Mouse (Mus musculus) C2C12 (cell line): Measurements from ENCODE around the gene Ccdc36. TPM values are rescaled to one million over a fixed set of nuclear protein-coding genes. Genes with fewer than 3 reads are reported as not detected.

Source experiments
- H3K27me3 ChIP-seq: one replicate; pipeline ENCODE4 v1.6.1; 2011; ENCODE audit not compliant: control insufficient read depth, insufficient read depth, insufficient read length
- H3K36me3 ChIP-seq: one replicate; pipeline ENCODE4 v1.6.1; 2011; ENCODE audit not compliant: control insufficient read depth, insufficient read depth
- H3K4me3 ChIP-seq: one replicate; pipeline ENCODE4 v1.5.1; 2011; ENCODE audit warnings: mild to moderate bottlenecking, control low read depth; ENCODE audit not compliant: poor library complexity, insufficient read depth, severe bottlenecking
- H3K79me2 ChIP-seq: one replicate; pipeline ENCODE4 v1.6.1; 2011; ENCODE audit not compliant: control insufficient read depth, insufficient read depth
- H3K79me3 ChIP-seq: one replicate; pipeline ENCODE4 v1.6.1; 2011; ENCODE audit warnings: low read depth, control low read depth
- H3ac ChIP-seq: one replicate; pipeline ENCODE3; 2011; ENCODE audit warnings: low read depth; ENCODE audit not compliant: control insufficient read depth, insufficient read length
- CEBPB ChIP-seq: IDR thresholded peaks from one replicate; pipeline ENCODE4 v1.6.1; 2011; ENCODE audit warnings: low read depth, mild to moderate bottlenecking, control low read depth, moderate library complexity
- CTCF ChIP-seq: IDR thresholded peaks from one replicate; pipeline ENCODE4 v1.5.1; 2011; ENCODE audit not compliant: control insufficient read depth, insufficient read depth, insufficient read length
- FOSL1 ChIP-seq: IDR thresholded peaks from one replicate; pipeline ENCODE4 v1.8.0; 2011; ENCODE audit warnings: mild to moderate bottlenecking, low read length; ENCODE audit not compliant: poor library complexity, insufficient read depth, severe bottlenecking
- MAX ChIP-seq: IDR thresholded peaks from one replicate; pipeline ENCODE4 v1.6.1; 2011; ENCODE audit warnings: mild to moderate bottlenecking, control low read depth
- MYOD1 ChIP-seq: IDR thresholded peaks from one replicate; pipeline ENCODE4 v1.6.1; 2011; ENCODE audit warnings: low read depth; ENCODE audit not compliant: control insufficient read depth, insufficient read length
- MYOG ChIP-seq: IDR thresholded peaks from one replicate; pipeline ENCODE4 v1.6.1; 2011; ENCODE audit not compliant: control insufficient read depth, insufficient read length; ENCODE audit errors: extremely low read depth
- USF1 ChIP-seq: IDR thresholded peaks from one replicate; pipeline ENCODE4 v1.6.1; 2011; ENCODE audit warnings: low read depth, mild to moderate bottlenecking, control low read depth, moderate library complexity
- long read RNA-seq, 2 experiments: library from polyadenylated mRNA; unstranded; transcript quantifications; one replicate each; pipeline ENCODE4 v2.0.0; 2019 to 2020
- polyA plus RNA-seq: library from polyadenylated mRNA; unstranded; fragments of >200 nt; fragmentation: generic; extraction: Trizol; gene quantifications from one replicate; pipeline ENCODE4 v1.2.1, GENCODE M21; 2012; ENCODE audit warnings: missing spikeins

Ccdc36 gene
- polyA plus RNA-seq = not detected
- long read RNA-seq, experiment 1 = 0 reads
- long read RNA-seq, experiment 2 = 0 reads

- no peak within 1 kb of the TSS for H3K4me3 ChIP-seq
- no peaks in the 10 kb centered on the region for H3K36me3 ChIP-seq
- peaks cover 3% of the 10 kb centered on the region for H3K27me3 ChIP-seq
- H3K79me3 ChIP-seq = no peaks in the 10 kb centered on the region
- TF ChIP-seq FOSL1 (no peak), CEBPB (no peak), MAX (no peak), USF1 (no peak), MYOG (no peak), MYOD1 (no peak), CTCF (no peak)
- H3K79me2 ChIP-seq = no peaks in the 10 kb centered on the region
- H3ac ChIP-seq = no peak within 1 kb of the TSS
Measured at GRCm38 (mm10) chr9:108428384-108428783, at the start of gene Ccdc36. Gene Ccdc36 (minus strand): TSS chr9:108428484.

- Histone ChIP-seq H3K27me3 (no peaks in the 10 kb centered on the region), H3K79me3 (no peaks in the 10 kb centered on the region), H3K36me3 (no peaks in the 10 kb centered on the region), H3ac (no peak overlapping the region), H3K4me3 (no peak overlapping the region), H3K79me2 (no peaks in the 10 kb centered on the region)
- no peak for TF ChIP-seq MYOD1
- no peak for TF ChIP-seq CEBPB
- TF ChIP-seq MYOG = no peak
- TF ChIP-seq MAX = no peak
- TF ChIP-seq FOSL1 = no peak
- no peak for TF ChIP-seq CTCF
- TF ChIP-seq USF1 = no peak
Measured at GRCm38 (mm10) chr9:108474528-108474927, 46.2 kb upstream of the Ccdc36 start.

- no peaks in the 10 kb centered on the region for H3K79me2 ChIP-seq
- H3K27me3 ChIP-seq = no peaks in the 10 kb centered on the region
- no peaks in the 10 kb centered on the region for H3K79me3 ChIP-seq
- H3K36me3 ChIP-seq = peaks cover 7% of the 10 kb centered on the region
- no peak overlapping the region for H3ac ChIP-seq
- TF ChIP-seq CEBPB (no peak), FOSL1 (no peak), CTCF (no peak), USF1 (no peak), MYOG (no peak), MAX (no peak), MYOD1 (no peak)
- no peak overlapping the region for H3K4me3 ChIP-seq
Measured at GRCm38 (mm10) chr9:108469845-108470244, 41.6 kb upstream of the Ccdc36 start.

- Histone ChIP-seq H3K36me3 (peaks cover 11% of the 10 kb centered on the region), H3K79me3 (no peaks in the 10 kb centered on the region), H3K4me3 (no peak overlapping the region), H3ac (no peak overlapping the region), H3K79me2 (no peaks in the 10 kb centered on the region), H3K27me3 (no peaks in the 10 kb centered on the region)
- TF ChIP-seq MYOG (no peak), MAX (no peak), FOSL1 (no peak), CTCF (no peak)
Measured at GRCm38 (mm10) chr9:108469430-108469829, 41.1 kb upstream of the Ccdc36 start.

- peaks cover 12% of the 10 kb centered on the region for H3K79me3 ChIP-seq
- no peaks in the 10 kb centered on the region for H3K27me3 ChIP-seq
- TF ChIP-seq MAX (no peak), FOSL1 (no peak), CTCF (no peak), MYOG (no peak), MYOD1 (no peak), CEBPB (no peak), USF1 (no peak)
- no peak overlapping the region for H3K4me3 ChIP-seq
- no peak overlapping the region for H3ac ChIP-seq
- H3K36me3 ChIP-seq = peaks cover 18% of the 10 kb centered on the region
- peaks cover 31% of the 10 kb centered on the region for H3K79me2 ChIP-seq
Measured at GRCm38 (mm10) chr9:108466219-108466618, 37.9 kb upstream of the Ccdc36 start.

- TF ChIP-seq CTCF (no peak), USF1 (no peak), FOSL1 (no peak)
- peaks cover 18% of the 10 kb centered on the region for H3K36me3 ChIP-seq
Measured at GRCm38 (mm10) chr9:108463713-108464112, 35.4 kb upstream of the Ccdc36 start.

More at GRCm38 (mm10) chr9:108463713-108464112, 35.4 kb upstream of the Ccdc36 start:
- no peaks in the 10 kb centered on the region for H3K27me3 ChIP-seq
- H3K79me2 ChIP-seq = peaks cover 39% of the 10 kb centered on the region
- no peak overlapping the region for H3K4me3 ChIP-seq
- H3K79me3 ChIP-seq = peaks cover 18% of the 10 kb centered on the region
- H3ac ChIP-seq = no peak overlapping the region
